Mouse (Mus musculus) brain, embryonic 14.5 days (tissue): ENCODE data around the gene Hrh3.

ENCODE experiments used
- CTCF ChIP-seq: fragments of 200-500 bp; IDR thresholded peaks from 2 replicates; pipeline ENCODE4 v1.5.1; 2012; ENCODE audit warnings: inconsistent platforms, mild to moderate bottlenecking, moderate library complexity, borderline replicate concordance; ENCODE audit not compliant: insufficient read depth, insufficient read length; ENCODE audit errors: extremely low read depth
- POLR2A ChIP-seq: fragments of 200-500 bp; IDR thresholded peaks from 2 replicates; pipeline ENCODE4 v1.6.1; 2012; ENCODE audit warnings: mild to moderate bottlenecking, inconsistent platforms, borderline replicate concordance; ENCODE audit not compliant: poor library complexity, insufficient read depth, insufficient read length, severe bottlenecking; ENCODE audit errors: extremely low read depth

DNA sequence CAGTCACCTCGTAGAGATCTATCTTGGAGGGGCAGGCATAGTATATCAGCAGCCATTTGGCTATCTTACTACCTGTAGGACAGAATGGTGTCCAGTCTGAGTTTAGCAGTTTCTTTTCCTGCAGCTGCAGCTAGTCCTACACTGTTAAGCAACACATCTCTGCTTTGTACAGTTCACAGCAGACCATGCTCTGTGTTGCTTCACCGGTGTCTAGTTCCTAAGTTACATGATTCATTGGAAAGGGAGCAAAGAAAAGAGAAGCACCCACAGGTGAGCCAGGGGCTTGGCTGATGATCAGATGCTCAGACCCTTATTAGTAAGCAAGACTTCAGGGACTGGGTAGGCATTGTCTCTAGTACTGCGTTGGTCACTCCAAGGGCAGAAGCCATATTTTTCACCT is 29.6 kb upstream of the Hrh3 start:
- TF ChIP-seq POLR2A (no peak), CTCF (no peak)
